Mouse (Mus musculus) thymus, adult 2 months (tissue): ENCODE results near the gene Entpd3.

ENCODE experiments used
- CTCF ChIP-seq: fragments of 200-500 bp; IDR thresholded peaks from 2 replicates; pipeline ENCODE4 v1.5.1; 2012; ENCODE audit warnings: mild to moderate bottlenecking, control low read depth, low read length, moderate library complexity, borderline replicate concordance; ENCODE audit not compliant: control insufficient read depth, poor library complexity, insufficient read depth; ENCODE audit errors: extremely low read depth
- POLR2A ChIP-seq: fragments of 200-500 bp; IDR thresholded peaks from 2 replicates; pipeline ENCODE4 v1.6.1; 2012; ENCODE audit warnings: mild to moderate bottlenecking, low read length, control low read depth, moderate library complexity; ENCODE audit not compliant: control insufficient read depth, poor library complexity, insufficient read depth; ENCODE audit errors: extremely low read depth

DNA sequence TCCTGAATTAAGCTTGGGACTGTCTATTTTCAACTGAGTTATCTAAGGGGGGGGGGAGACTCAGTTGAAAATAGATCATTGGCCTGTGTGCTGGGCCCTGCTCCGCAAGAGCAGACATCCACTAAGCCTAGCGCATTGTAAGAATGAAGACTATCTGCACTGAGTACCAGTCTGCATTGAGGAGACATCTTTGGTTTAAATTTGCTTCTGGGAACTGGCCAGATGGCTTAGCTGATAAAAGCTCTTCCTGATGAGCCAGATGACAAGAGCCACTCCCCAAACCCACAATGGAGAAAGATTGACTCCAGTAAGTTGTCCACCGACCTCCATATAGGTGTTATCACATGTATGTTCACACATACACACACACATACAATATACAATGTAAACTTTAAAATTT, 24.0 kb downstream of the Entpd3 start:
- TF ChIP-seq CTCF: no peak
- TF ChIP-seq POLR2A: no peak
